Mouse (Mus musculus) ES-Bruce4 (cell line): ENCODE data around the gene Cpox.

Experiments used
- CTCF ChIP-seq: IDR thresholded peaks from one replicate; pipeline ENCODE4 v1.8.1; 2011; ENCODE audit warnings: low read depth, low read length
- POLR2A ChIP-seq: IDR thresholded peaks from one replicate; pipeline ENCODE4 v1.8.1; 2011; ENCODE audit warnings: low read length; ENCODE audit not compliant: insufficient read depth

GRCm38 (mm10) chr16:58649979-58650378, 20.1 kb upstream of the Cpox start:
- no peak for TF ChIP-seq CTCF
- TF ChIP-seq POLR2A, result no peak
